Mouse (Mus musculus): ENCODE measurements around the gene Dnah3. TPM values are rescaled to one million over a fixed set of nuclear protein-coding genes. Genes with fewer than 3 reads are reported as not detected.

Dnah3 gene
- polyA plus RNA-seq, 1 experiment from 2014 or later = 0.11 TPM

- H3K36me3 ChIP-seq (replicated peaks) = no peaks in the 10 kb centered on the region
- peak overlapping the region; percentile 52 for H3K4me3 ChIP-seq (replicated peaks)
- H3K27me3 ChIP-seq = peaks cover 28% of the 10 kb centered on the region
- H3K9ac ChIP-seq = peak overlapping the region; percentile 63; the same call in 1 of the 2 replicates
- H3K4me2 ChIP-seq = peak overlapping the region; percentile 77
- peaks cover 14% of the 10 kb centered on the region for H3K4me1 ChIP-seq
- H3K9me3 ChIP-seq = no peaks in the 10 kb centered on the region
- no peak overlapping the region for H3K27ac ChIP-seq
- 3% methylated on average over 25 of the region's 25 CpGs for WGBS
- no peak for ATAC-seq (ENCODE audit: low FRiP score)
These were observed 8.0 kb upstream of the Dnah3 start for GRCm38 (mm10) chr7:120103019-120103567.

DNA sequence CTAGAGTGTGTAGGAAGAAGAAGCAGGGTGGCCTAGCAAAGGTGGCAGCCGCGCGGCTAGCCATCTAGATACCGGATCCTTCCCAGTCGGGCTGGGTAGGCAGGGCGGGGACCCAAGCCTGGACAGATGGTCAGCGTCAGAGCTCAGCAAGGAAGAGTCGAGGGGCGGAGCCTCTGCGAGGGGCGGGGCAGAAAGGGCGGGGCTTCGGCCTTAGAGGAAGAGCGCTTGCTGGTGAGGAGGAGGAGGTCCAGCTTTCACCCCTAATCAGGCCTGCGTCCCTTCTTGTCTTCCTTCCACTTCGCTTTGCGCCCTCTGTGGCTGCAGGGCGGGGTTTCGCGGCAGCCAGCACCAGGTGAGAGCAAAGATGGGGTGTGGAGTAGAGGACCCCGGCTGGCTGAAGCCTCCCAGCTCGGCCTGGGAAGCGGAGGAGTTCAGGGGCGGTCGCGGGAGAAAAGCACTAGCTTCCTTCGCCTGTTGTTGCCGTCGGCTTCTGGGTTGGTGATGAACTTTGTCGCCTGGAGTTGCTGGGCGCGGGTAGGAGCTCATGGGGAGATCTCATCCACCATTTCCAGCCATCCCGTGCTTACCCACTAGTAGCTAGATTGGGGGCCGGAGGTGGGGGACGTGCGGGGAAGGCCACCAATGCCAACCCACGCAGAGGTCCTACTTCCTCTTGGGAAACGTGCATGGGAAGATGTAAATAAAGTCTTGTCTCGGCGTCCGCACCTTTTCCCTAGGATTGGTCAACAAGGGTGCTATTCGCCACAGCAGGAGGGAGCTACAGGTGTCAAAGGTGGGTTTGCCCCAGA is 7.3 kb upstream of the Dnah3 start, which contains the start of gene Tmem159:
Gene Tmem159, plus strand, starts transcription at position 190 of the 809 bp plus-strand sequence.
- Histone ChIP-seq H3K9me3 (no peaks in the 10 kb centered on the region), H3K27me3 (peaks cover 28% of the 10 kb centered on the region), H3K9ac (peak within 1 kb of the TSS; percentile 63), H3K4me1 (peaks cover 14% of the 10 kb centered on the region), H3K27ac (no peak within 1 kb of the TSS), H3K4me3 (replicated peaks) (peak within 1 kb of the TSS; percentile 52), H3K4me2 (peak within 1 kb of the TSS; percentile 77), H3K36me3 (replicated peaks) (no peaks in the 10 kb centered on the region)
- under 1% methylated on average over 39 of the region's 42 CpGs for WGBS
- peak; percentile 93 for ATAC-seq (ENCODE audit: low FRiP score)

GRCm38 (mm10) chr7:120098403-120098802 is 3.3 kb upstream of the Dnah3 start:
- Histone ChIP-seq H3K4me2 (no peak overlapping the region), H3K9ac (no peak overlapping the region), H3K9me3 (no peaks in the 10 kb centered on the region), H3K4me1 (peaks cover 14% of the 10 kb centered on the region), H3K27ac (no peak overlapping the region), H3K4me3 (replicated peaks) (no peak overlapping the region), H3K36me3 (replicated peaks) (no peaks in the 10 kb centered on the region), H3K27me3 (peaks cover 23% of the 10 kb centered on the region)
- 0 out of 2 replicates have a peak, but pooled peaks have one; percentile 37 for ATAC-seq (ENCODE audit: low FRiP score)
- 21% methylated on average over 9 of the region's 9 CpGs for WGBS

DNA sequence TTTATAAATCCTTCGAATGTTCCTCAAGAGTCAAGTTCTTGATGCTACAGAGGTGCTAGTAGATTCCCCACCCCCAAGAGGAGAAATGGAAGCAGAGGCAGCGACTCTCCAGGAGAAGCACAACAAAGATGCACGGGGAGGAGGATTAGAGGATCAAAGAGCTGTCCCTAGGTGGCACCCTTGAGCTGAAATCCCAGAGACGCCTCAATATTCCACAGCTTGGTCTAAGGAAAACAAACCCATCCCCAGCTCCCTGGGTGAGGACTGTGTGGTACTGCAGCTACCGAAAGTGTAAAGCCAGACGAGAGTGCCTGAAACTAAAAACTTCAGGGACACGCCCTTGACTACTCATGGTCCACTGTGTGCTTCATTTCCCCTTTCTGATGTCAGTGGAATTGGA is 2.8 kb upstream of the Dnah3 start:
- no peaks in the 10 kb centered on the region for H3K9me3 ChIP-seq
- H3K9ac ChIP-seq = no peak overlapping the region
- peak; percentile 48; the same call in 1 of the 2 replicates for ATAC-seq (ENCODE audit: low FRiP score)
- no peaks in the 10 kb centered on the region for H3K36me3 ChIP-seq (replicated peaks)
- 10% methylated on average over 7 of the region's 7 CpGs for WGBS
- peaks cover 8% of the 10 kb centered on the region for H3K4me1 ChIP-seq
- H3K4me3 ChIP-seq (replicated peaks) = no peak overlapping the region
- no peak overlapping the region for H3K27ac ChIP-seq
- H3K4me2 ChIP-seq = no peak overlapping the region
- H3K27me3 ChIP-seq = peaks cover 17% of the 10 kb centered on the region

GRCm38 (mm10) chr7:120094216-120094615 is 864 bp downstream of the Dnah3 start:
- H3K4me1 ChIP-seq = no peaks in the 10 kb centered on the region
- no peak overlapping the region for H3K4me2 ChIP-seq
- 92% methylated on average over 3 of the region's 3 CpGs for WGBS
- H3K9me3 ChIP-seq = no peaks in the 10 kb centered on the region
- no peak overlapping the region for H3K9ac ChIP-seq
- H3K4me3 ChIP-seq (replicated peaks) = no peak overlapping the region
- no peaks in the 10 kb centered on the region for H3K36me3 ChIP-seq (replicated peaks)
- no peak for ATAC-seq (ENCODE audit: low FRiP score)
- H3K27ac ChIP-seq = no peak overlapping the region
- H3K27me3 ChIP-seq = no peaks in the 10 kb centered on the region

DNA sequence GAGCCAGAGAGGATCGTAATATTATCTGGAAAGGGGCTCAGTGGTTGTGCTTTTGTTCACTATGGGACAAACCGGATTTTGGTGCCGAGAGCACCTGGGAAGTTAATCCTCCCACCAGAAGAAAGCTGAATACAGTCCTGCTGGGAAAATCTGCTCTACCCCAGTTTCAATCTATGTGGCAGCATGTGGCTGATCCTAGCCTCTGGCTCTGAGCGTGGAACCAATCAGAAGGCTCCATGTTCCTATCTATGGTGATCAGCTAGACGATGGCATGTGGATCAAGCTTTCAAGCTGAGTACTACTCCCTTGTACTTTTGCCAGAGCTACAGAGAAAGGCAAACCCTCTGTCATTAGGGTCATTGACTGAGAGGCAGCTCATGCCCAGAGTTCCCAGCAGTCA is 2.0 kb downstream of the Dnah3 start:
- Histone ChIP-seq H3K27ac (no peak overlapping the region), H3K36me3 (replicated peaks) (no peaks in the 10 kb centered on the region), H3K4me2 (no peak overlapping the region), H3K9me3 (no peaks in the 10 kb centered on the region), H3K9ac (no peak overlapping the region), H3K4me1 (no peaks in the 10 kb centered on the region), H3K4me3 (replicated peaks) (no peak overlapping the region), H3K27me3 (no peaks in the 10 kb centered on the region)
- no peak for ATAC-seq (ENCODE audit: low FRiP score)
- 10% methylated on average over 5 of the region's 5 CpGs for WGBS

DNA sequence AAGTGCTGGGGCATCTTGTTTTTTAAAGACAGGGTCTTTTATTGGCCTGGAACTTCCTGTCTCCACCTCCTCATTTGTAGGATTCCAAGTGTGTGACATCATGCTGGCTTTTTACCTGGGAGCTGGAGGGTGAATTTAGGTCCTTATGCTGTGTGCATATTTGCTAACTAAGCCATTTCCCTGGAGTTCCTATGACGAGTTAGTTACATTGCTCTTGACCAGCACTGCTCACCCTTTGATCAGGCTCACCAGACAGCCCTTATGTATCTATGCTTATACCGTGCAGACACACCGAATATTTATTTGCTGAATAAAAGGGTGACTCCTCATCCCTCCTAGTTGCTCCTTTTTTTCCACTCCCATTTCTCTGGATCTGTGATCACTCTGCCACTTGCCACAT is 14.9 kb downstream of the Dnah3 start:
- H3K4me1 ChIP-seq = no peaks in the 10 kb centered on the region
- H3K4me3 ChIP-seq (replicated peaks) = no peak overlapping the region
- H3K36me3 ChIP-seq (replicated peaks) = no peaks in the 10 kb centered on the region
- no peak overlapping the region for H3K9ac ChIP-seq
- WGBS = 78% methylated on average over 3 of the region's 3 CpGs
- no peaks in the 10 kb centered on the region for H3K27me3 ChIP-seq
- no peak overlapping the region for H3K27ac ChIP-seq
- H3K4me2 ChIP-seq = no peak overlapping the region
- no peak for ATAC-seq (ENCODE audit: low FRiP score)
- no peaks in the 10 kb centered on the region for H3K9me3 ChIP-seq

- peak; percentile 51 for ATAC-seq (ENCODE audit: low FRiP score)
- Histone ChIP-seq H3K4me3 (replicated peaks) (no peak overlapping the region), H3K4me1 (peaks cover 7% of the 10 kb centered on the region), H3K9me3 (no peaks in the 10 kb centered on the region), H3K27me3 (no peaks in the 10 kb centered on the region), H3K9ac (no peak overlapping the region), H3K36me3 (replicated peaks) (no peaks in the 10 kb centered on the region), H3K27ac (no peak overlapping the region), H3K4me2 (no peak overlapping the region)
- WGBS = 21% methylated on average over 3 of the region's 3 CpGs
These were observed 25.9 kb downstream of the Dnah3 start for GRCm38 (mm10) chr7:120069164-120069563.

- H3K4me1 ChIP-seq = peaks cover 7% of the 10 kb centered on the region
- no peaks in the 10 kb centered on the region for H3K36me3 ChIP-seq (replicated peaks)
- H3K9me3 ChIP-seq = no peaks in the 10 kb centered on the region
- H3K27me3 ChIP-seq = no peaks in the 10 kb centered on the region
- no peak overlapping the region for H3K4me2 ChIP-seq
- H3K27ac ChIP-seq = no peak overlapping the region
- no peak for ATAC-seq (ENCODE audit: low FRiP score)
- WGBS = 83% methylated on average over 3 of the region's 3 CpGs
- no peak overlapping the region for H3K9ac ChIP-seq
- no peak overlapping the region for H3K4me3 ChIP-seq (replicated peaks)
These were observed 27.0 kb downstream of the Dnah3 start for GRCm38 (mm10) chr7:120068114-120068513.

DNA sequence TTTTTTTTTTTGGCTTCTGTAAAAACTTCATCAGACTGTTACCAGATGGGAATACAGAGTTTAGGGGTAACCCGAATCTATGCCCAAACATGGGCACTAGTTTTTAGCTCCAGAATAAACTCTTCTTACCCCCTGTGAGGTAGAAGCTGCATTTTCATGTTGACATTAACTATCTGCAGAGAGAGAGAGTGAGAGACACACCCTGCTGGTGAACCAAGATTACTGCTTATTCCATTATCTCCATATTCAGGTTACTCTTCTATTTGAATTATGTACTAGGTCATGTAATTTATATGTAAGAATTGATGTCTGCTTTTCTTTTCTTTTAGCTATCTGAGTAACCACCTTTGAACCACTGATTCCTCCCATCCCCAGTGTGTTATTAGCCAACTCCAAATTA is 31.0 kb downstream of the Dnah3 start:
- Histone ChIP-seq H3K4me2 (no peak overlapping the region), H3K27ac (no peak overlapping the region), H3K9me3 (no peaks in the 10 kb centered on the region), H3K4me1 (peaks cover 4% of the 10 kb centered on the region), H3K36me3 (replicated peaks) (no peaks in the 10 kb centered on the region), H3K9ac (no peak overlapping the region), H3K27me3 (no peaks in the 10 kb centered on the region), H3K4me3 (replicated peaks) (no peak overlapping the region)
- WGBS = 90% methylated on average over 1 of the region's 1 CpGs
- no peak for ATAC-seq (ENCODE audit: low FRiP score)

DNA sequence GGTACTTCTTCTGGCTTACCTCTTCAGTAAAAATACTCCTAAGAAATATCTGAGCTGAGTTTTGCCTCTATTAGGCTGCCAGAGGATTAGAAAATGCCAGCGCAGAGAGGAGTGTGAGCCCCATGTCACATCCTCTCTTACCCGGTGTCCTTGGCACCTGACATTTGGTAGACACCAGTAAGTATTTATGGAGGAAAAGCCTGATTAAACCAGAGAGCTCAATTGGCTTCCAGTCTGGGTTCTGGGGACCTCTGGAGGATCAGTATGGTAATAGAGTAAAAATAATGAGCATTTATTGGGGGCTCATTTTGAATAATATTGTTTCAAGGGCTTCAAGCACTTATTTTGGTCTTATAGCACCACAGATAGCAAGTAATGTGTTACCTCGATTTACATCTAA is 39.6 kb downstream of the Dnah3 start:
- WGBS = 89% methylated on average over 3 of the region's 3 CpGs

GRCm38 (mm10) chr7:120054016-120054415 is 41.1 kb downstream of the Dnah3 start:
- H3K4me3 ChIP-seq (replicated peaks) = no peak overlapping the region
- no peaks in the 10 kb centered on the region for H3K4me1 ChIP-seq
- H3K27ac ChIP-seq = no peak overlapping the region
- 7% methylated on average over 1 of the region's 2 CpGs for WGBS
- no peaks in the 10 kb centered on the region for H3K9me3 ChIP-seq
- no peak for ATAC-seq (ENCODE audit: low FRiP score)
- no peaks in the 10 kb centered on the region for H3K27me3 ChIP-seq
- H3K9ac ChIP-seq = no peak overlapping the region
- H3K36me3 ChIP-seq (replicated peaks) = no peaks in the 10 kb centered on the region
- H3K4me2 ChIP-seq = no peak overlapping the region

More for the DNA sequence above, 39.6 kb downstream of the Dnah3 start:
- Histone ChIP-seq H3K9me3 (no peaks in the 10 kb centered on the region), H3K4me2 (no peak overlapping the region), H3K27ac (no peak overlapping the region), H3K4me3 (replicated peaks) (no peak overlapping the region), H3K4me1 (no peaks in the 10 kb centered on the region), H3K9ac (no peak overlapping the region), H3K27me3 (no peaks in the 10 kb centered on the region), H3K36me3 (replicated peaks) (no peaks in the 10 kb centered on the region)
- no peak for ATAC-seq (ENCODE audit: low FRiP score)

DNA sequence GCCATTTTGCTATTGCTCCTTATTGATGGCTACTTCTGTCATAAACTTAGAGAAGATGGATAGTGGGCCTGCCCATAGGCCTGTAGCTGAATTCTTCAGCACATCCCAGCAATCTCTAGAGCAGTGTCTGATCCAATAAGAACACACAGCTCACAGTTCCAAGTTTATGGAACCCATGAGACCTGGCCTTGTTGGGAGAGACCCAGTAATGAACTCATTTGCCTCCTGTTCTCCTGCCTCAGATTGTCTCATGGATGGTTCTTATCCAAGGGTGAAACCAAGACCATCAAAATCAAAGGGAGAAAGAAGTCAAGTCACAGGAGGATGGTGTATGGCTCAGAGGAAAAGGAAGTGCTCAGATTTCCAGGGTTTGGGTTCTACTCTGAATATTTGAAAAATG is 44.6 kb downstream of the Dnah3 start:
- Histone ChIP-seq H3K4me1 (no peaks in the 10 kb centered on the region), H3K4me2 (no peak overlapping the region), H3K27me3 (no peaks in the 10 kb centered on the region), H3K4me3 (replicated peaks) (no peak overlapping the region), H3K9me3 (no peaks in the 10 kb centered on the region), H3K36me3 (replicated peaks) (no peaks in the 10 kb centered on the region), H3K27ac (no peak overlapping the region), H3K9ac (no peak overlapping the region)
- no peak for ATAC-seq (ENCODE audit: low FRiP score)
